Mouse (Mus musculus): Measurements from ENCODE around the gene Hist2h2aa1. TPM values are rescaled to one million over a fixed set of nuclear protein-coding genes. Genes with fewer than 3 reads are reported as not detected.
"Not testable (repeated sequence)": the region's sequence is repeated elsewhere in the genome, so short reads cannot be mapped to it uniquely, and the experiment has no call there.

Gene Hist2h2aa1
- polyA plus RNA-seq, 1 experiment = 203 TPM

GRCm38 (mm10) chr3:96209242-96209641 is 36.1 kb upstream of the Hist2h2aa1 start:
- Histone ChIP-seq H3K4me3 (replicated peaks; ENCODE audit: extremely low read depth, low read depth, low read length) (no peak overlapping the region), H3K4me1 (ENCODE audit: control insufficient read depth, insufficient read depth, low read length) (no peaks in the 10 kb centered on the region)
- no peak for TF ChIP-seq POLR2A (IDR thresholded peaks at IDR 0.05; ENCODE audit: borderline replicate concordance, extremely low read depth, low read depth, low read length)
- TF ChIP-seq CTCF (IDR thresholded peaks at IDR 0.05; ENCODE audit: insufficient read depth, low read length) = 0 out of 2 replicates have a peak, but pooled peaks have one; percentile 3
- WGBS = 28% methylated on average over 15 of the region's 15 CpGs
- DNase-seq = no peak

GRCm38 (mm10) chr3:96219191-96219641 is 26.1 kb upstream of the Hist2h2aa1 start:
- TF ChIP-seq POLR2A (IDR thresholded peaks at IDR 0.05; ENCODE audit: borderline replicate concordance, extremely low read depth, low read depth, low read length) (no peak; the same call in 1 of the 2 replicates), CTCF (IDR thresholded peaks at IDR 0.05; ENCODE audit: insufficient read depth, low read length) (no peak)
- Histone ChIP-seq H3K4me3 (replicated peaks; ENCODE audit: extremely low read depth, low read depth, low read length) (peak overlapping the region; percentile 95), H3K4me1 (ENCODE audit: control insufficient read depth, insufficient read depth, low read length) (peaks cover 13% of the 10 kb centered on the region)
- under 1% methylated on average over 12 of the region's 12 CpGs for WGBS
- DNase-seq = peak; percentile 56

- Histone ChIP-seq H3K4me1 (ENCODE audit: control insufficient read depth, insufficient read depth, low read length) (peaks cover 13% of the 10 kb centered on the region), H3K4me3 (replicated peaks; ENCODE audit: extremely low read depth, low read depth, low read length) (peak within 1 kb of the TSS; percentile 95)
- TF ChIP-seq CTCF (IDR thresholded peaks at IDR 0.05; ENCODE audit: insufficient read depth, low read length) = no peak
- TF ChIP-seq POLR2A (IDR thresholded peaks at IDR 0.05; ENCODE audit: borderline replicate concordance, extremely low read depth, low read depth, low read length) = peak; percentile 56
- peak; percentile 86 for DNase-seq
- WGBS = under 1% methylated on average over 37 of the region's 37 CpGs
These were observed 25.6 kb upstream of the Hist2h2aa1 start, which contains the start of the genes Bola1 and Hist2h2ab for GRCm38 (mm10) chr3:96219661-96220130. Bola1 (minus strand) TSS chr3:96219709. Hist2h2ab (plus strand) TSS chr3:96219865.

- H3K4me3 ChIP-seq (replicated peaks; ENCODE audit: extremely low read depth, low read depth, low read length) = peak overlapping the region; percentile 95
- WGBS = 0% methylated on average over 42 of the region's 47 CpGs
- not testable (repeated sequence) for DNase-seq
- peaks cover 13% of the 10 kb centered on the region for H3K4me1 ChIP-seq (ENCODE audit: control insufficient read depth, insufficient read depth, low read length)
These were observed 25.0 kb upstream of the Hist2h2aa1 start for GRCm38 (mm10) chr3:96220131-96220764.

GRCm38 (mm10) chr3:96220765-96221639 is 24.3 kb upstream of the Hist2h2aa1 start, which contains the start of the genes Hist2h2ac and Hist2h2be:
Hist2h2ac (minus strand) TSS chr3:96220880.
Hist2h2be (plus strand) TSS chr3:96221119.
- TF ChIP-seq POLR2A (IDR thresholded peaks at IDR 0.05; ENCODE audit: borderline replicate concordance, extremely low read depth, low read depth, low read length) (peak; percentile 89), CTCF (IDR thresholded peaks at IDR 0.05; ENCODE audit: insufficient read depth, low read length) (no peak)
- WGBS = under 1% methylated on average over 43 of the region's 43 CpGs
- peak; percentile 85 for DNase-seq
- Histone ChIP-seq H3K4me1 (ENCODE audit: control insufficient read depth, insufficient read depth, low read length) (peaks cover 13% of the 10 kb centered on the region), H3K4me3 (replicated peaks; ENCODE audit: extremely low read depth, low read depth, low read length) (peak within 1 kb of the TSS; percentile 95)

GRCm38 (mm10) chr3:96221640-96222038 is 23.7 kb upstream of the Hist2h2aa1 start:
- H3K4me3 ChIP-seq (replicated peaks; ENCODE audit: extremely low read depth, low read depth, low read length) = peak overlapping the region; percentile 93
- 18% methylated on average over 9 of the region's 9 CpGs for WGBS
- DNase-seq = no peak
- peaks cover 13% of the 10 kb centered on the region for H3K4me1 ChIP-seq (ENCODE audit: control insufficient read depth, insufficient read depth, low read length)
- TF ChIP-seq POLR2A (IDR thresholded peaks at IDR 0.05; ENCODE audit: borderline replicate concordance, extremely low read depth, low read depth, low read length) (no peak), CTCF (IDR thresholded peaks at IDR 0.05; ENCODE audit: insufficient read depth, low read length) (no peak)

- DNase-seq = no peak
- peaks cover 13% of the 10 kb centered on the region for H3K4me1 ChIP-seq (ENCODE audit: control insufficient read depth, insufficient read depth, low read length)
- TF ChIP-seq CTCF (IDR thresholded peaks at IDR 0.05; ENCODE audit: insufficient read depth, low read length) (no peak), POLR2A (IDR thresholded peaks at IDR 0.05; ENCODE audit: borderline replicate concordance, extremely low read depth, low read depth, low read length) (no peak)
- WGBS = 83% methylated on average over 4 of the region's 4 CpGs
- H3K4me3 ChIP-seq (replicated peaks; ENCODE audit: extremely low read depth, low read depth, low read length) = no peak overlapping the region
These were observed 22.5 kb upstream of the Hist2h2aa1 start for GRCm38 (mm10) chr3:96222774-96223173.

GRCm38 (mm10) chr3:96225421-96225820 is 19.9 kb upstream of the Hist2h2aa1 start:
- WGBS = 54% methylated on average over 2 of the region's 2 CpGs
- TF ChIP-seq CTCF (IDR thresholded peaks at IDR 0.05; ENCODE audit: insufficient read depth, low read length) = no peak
- no peak for TF ChIP-seq POLR2A (IDR thresholded peaks at IDR 0.05; ENCODE audit: borderline replicate concordance, extremely low read depth, low read depth, low read length)
- Histone ChIP-seq H3K4me3 (replicated peaks; ENCODE audit: extremely low read depth, low read depth, low read length) (no peak overlapping the region), H3K4me1 (ENCODE audit: control insufficient read depth, insufficient read depth, low read length) (peaks cover 9% of the 10 kb centered on the region)
- DNase-seq = no peak

Measured in lung, adult 2 months (tissue).